Mouse (Mus musculus): ENCODE results near the gene Hook2. TPM values are rescaled to one million over a fixed set of nuclear protein-coding genes. Genes with fewer than 3 reads are reported as not detected.

Hook2 gene
- polyA plus RNA-seq, 1 experiment from 2014 or later, result 5.0 TPM

DNA sequence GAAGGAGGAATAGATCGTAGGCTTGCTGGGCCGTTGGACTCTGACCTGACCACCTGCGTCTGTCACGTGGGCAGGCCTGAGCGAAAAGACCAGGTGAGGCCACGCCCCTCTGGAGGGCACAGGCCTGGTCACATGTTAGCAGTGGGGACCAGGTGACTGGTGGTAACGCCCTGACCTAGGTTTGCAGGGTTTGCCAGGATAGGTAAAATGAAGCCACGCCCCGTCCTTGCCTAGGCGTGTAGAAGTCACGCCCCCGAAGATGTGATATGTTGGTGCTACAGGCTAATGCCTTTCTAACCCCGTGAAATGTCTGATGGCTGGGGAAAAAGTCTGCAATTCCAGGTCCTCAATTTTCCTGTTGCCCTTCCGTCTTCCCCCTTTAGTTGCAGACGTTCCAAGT is 433 bp downstream of the Hook2 start:
- peak overlapping the region; percentile 91 for H3K4me2 ChIP-seq (ENCODE audit: low read length)
- H3K27ac ChIP-seq (replicated peaks in 1 of 2; ENCODE audit: control insufficient read depth in 1 of 2, insufficient read depth in 1 of 2, low read depth in 2 of 2, low read length in 2 of 2), result no peak overlapping the region
- H3K27me3 ChIP-seq (ENCODE audit: control insufficient read depth, insufficient read depth, low read length), result peaks cover 18% of the 10 kb centered on the region
- peak; percentile 55 for ATAC-seq (ENCODE audit: insufficient number of reproducible peaks, insufficient read depth, low FRiP score, low read depth)
- peaks cover 9 to 17% of the 10 kb centered on the region in 2 experiments; a peak in 3 of 4 replicates for H3K4me1 ChIP-seq (ENCODE audit: control insufficient read depth in 2 of 2, insufficient read depth in 2 of 2, low read length in 2 of 2)
- 1% methylated on average over 15 of the region's 15 CpGs for WGBS
- peak overlapping the region; percentile 55 to 59 for H3K4me3 ChIP-seq (ENCODE audit: control insufficient read depth in 1 of 2, insufficient read depth in 1 of 2, low read depth in 1 of 2, low read length in 2 of 2)
- no peaks in the 10 kb centered on the region for H3K36me3 ChIP-seq (ENCODE audit: control insufficient read depth, insufficient read depth, low read length)
- H3K9ac ChIP-seq (ENCODE audit: low read length), result peak overlapping the region; percentile 81
- H3K9me3 ChIP-seq (ENCODE audit: control insufficient read depth, low read length), result no peaks in the 10 kb centered on the region

DNA sequence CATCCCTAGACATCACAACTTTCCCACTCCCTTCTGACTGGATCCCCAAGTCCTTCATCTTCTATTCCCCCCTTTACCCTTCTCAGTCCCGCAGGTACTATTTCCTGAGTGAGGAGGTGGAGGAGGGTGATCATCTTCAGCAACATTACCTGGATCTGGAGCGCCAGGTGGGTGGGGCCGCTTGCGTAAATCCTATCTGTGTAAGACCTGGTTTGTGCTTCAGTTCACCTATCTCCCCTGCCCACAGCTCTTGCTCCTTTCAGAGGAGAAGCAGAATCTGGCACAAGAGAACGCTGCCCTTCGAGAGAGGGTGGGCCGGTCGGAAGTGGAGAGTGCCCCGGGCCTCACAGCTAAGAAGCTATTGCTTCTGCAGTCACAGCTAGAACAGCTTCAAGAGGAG is 4.0 kb downstream of the Hook2 start:
- H3K9ac ChIP-seq (ENCODE audit: low read length), result no peak overlapping the region
- H3K4me3 ChIP-seq (ENCODE audit: control insufficient read depth in 1 of 2, insufficient read depth in 1 of 2, low read depth in 1 of 2, low read length in 2 of 2), result no peak overlapping the region
- no peaks in the 10 kb centered on the region for H3K36me3 ChIP-seq (ENCODE audit: control insufficient read depth, insufficient read depth, low read length)
- WGBS, result 90% methylated on average over 9 of the region's 9 CpGs
- H3K27me3 ChIP-seq (ENCODE audit: control insufficient read depth, insufficient read depth, low read length), result peaks cover 28% of the 10 kb centered on the region
- peaks cover 8 to 10% of the 10 kb centered on the region in 2 experiments; a peak in 3 of 4 replicates for H3K4me1 ChIP-seq (ENCODE audit: control insufficient read depth in 2 of 2, insufficient read depth in 2 of 2, low read length in 2 of 2)
- H3K27ac ChIP-seq (replicated peaks in 1 of 2; ENCODE audit: control insufficient read depth in 1 of 2, insufficient read depth in 1 of 2, low read depth in 2 of 2, low read length in 2 of 2), result no peak overlapping the region
- ATAC-seq (ENCODE audit: insufficient number of reproducible peaks, insufficient read depth, low FRiP score, low read depth), result no peak
- no peak overlapping the region for H3K4me2 ChIP-seq (ENCODE audit: low read length)
- no peaks in the 10 kb centered on the region for H3K9me3 ChIP-seq (ENCODE audit: control insufficient read depth, low read length)

DNA sequence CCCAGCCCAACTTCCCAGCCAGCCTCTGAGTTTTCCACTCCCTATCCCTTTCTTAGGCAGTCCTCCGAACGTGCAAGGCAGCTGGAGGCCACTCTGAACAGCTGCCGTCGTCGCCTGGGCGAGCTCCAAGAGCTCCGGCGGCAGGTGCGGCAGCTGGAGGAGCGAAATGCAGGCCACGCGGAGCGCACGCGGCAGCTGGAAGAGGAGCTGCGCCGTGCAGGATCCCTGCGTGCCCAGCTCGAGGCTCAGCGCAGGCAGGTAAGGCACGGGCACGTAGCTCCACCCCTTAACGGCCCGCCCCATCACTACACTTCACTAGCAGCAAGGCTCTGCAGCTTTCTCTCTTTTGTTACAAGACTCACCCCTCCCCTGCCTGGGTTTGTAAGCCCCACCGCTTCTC is 5.3 kb downstream of the Hook2 start:
- H3K36me3 ChIP-seq (ENCODE audit: control insufficient read depth, insufficient read depth, low read length), result no peaks in the 10 kb centered on the region
- no peak overlapping the region for H3K4me2 ChIP-seq (ENCODE audit: low read length)
- 16% methylated on average over 25 of the region's 25 CpGs for WGBS
- no peak overlapping the region for H3K4me3 ChIP-seq (ENCODE audit: control insufficient read depth in 1 of 2, insufficient read depth in 1 of 2, low read depth in 1 of 2, low read length in 2 of 2)
- H3K27me3 ChIP-seq (ENCODE audit: control insufficient read depth, insufficient read depth, low read length), result peaks cover 28% of the 10 kb centered on the region
- H3K27ac ChIP-seq (replicated peaks in 1 of 2; ENCODE audit: control insufficient read depth in 1 of 2, insufficient read depth in 1 of 2, low read depth in 2 of 2, low read length in 2 of 2), result no peak overlapping the region
- no peak for ATAC-seq (ENCODE audit: insufficient number of reproducible peaks, insufficient read depth, low FRiP score, low read depth)
- H3K4me1 ChIP-seq (ENCODE audit: control insufficient read depth in 2 of 2, insufficient read depth in 2 of 2, low read length in 2 of 2), result peaks cover 6% of the 10 kb centered on the region in 2 experiments; a peak in 3 of 4 replicates
- H3K9me3 ChIP-seq (ENCODE audit: control insufficient read depth, low read length), result no peaks in the 10 kb centered on the region
- no peak overlapping the region for H3K9ac ChIP-seq (ENCODE audit: low read length)

DNA sequence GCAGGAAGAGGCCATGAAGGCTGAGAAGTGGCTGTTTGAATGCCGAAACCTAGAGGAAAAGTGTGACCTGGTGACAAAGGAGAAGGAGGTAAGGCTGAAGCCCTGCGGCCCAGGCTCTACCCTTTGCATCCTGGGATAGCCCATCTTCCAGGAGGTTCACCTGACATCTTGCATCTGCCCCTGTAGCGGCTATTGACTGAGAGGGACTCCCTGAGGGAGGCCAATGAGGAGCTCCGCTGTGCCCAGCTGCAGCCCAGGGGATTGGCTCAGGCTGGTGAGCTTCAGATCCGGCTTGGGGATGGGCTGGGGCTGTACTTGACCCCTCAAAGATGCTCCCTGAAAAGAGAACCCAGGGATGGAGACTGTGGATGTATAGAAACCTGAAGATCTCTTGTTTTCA is 6.6 kb downstream of the Hook2 start:
- Histone ChIP-seq H3K4me2 (ENCODE audit: low read length) (no peak overlapping the region), H3K27me3 (ENCODE audit: control insufficient read depth, insufficient read depth, low read length) (peaks cover 28% of the 10 kb centered on the region), H3K36me3 (ENCODE audit: control insufficient read depth, insufficient read depth, low read length) (no peaks in the 10 kb centered on the region), H3K9me3 (ENCODE audit: control insufficient read depth, low read length) (no peaks in the 10 kb centered on the region), H3K27ac (replicated peaks in 1 of 2; ENCODE audit: control insufficient read depth in 1 of 2, insufficient read depth in 1 of 2, low read depth in 2 of 2, low read length in 2 of 2) (no peak overlapping the region), H3K4me1 (ENCODE audit: control insufficient read depth in 2 of 2, insufficient read depth in 2 of 2, low read length in 2 of 2) (peaks cover 2% of the 10 kb centered on the region in 2 experiments; a peak in 1 of 4 replicates), H3K9ac (ENCODE audit: low read length) (no peak overlapping the region), H3K4me3 (ENCODE audit: control insufficient read depth in 1 of 2, insufficient read depth in 1 of 2, low read depth in 1 of 2, low read length in 2 of 2) (no peak overlapping the region)
- no peak for ATAC-seq (ENCODE audit: insufficient number of reproducible peaks, insufficient read depth, low FRiP score, low read depth)
- WGBS, result 84% methylated on average over 5 of the region's 5 CpGs

DNA sequence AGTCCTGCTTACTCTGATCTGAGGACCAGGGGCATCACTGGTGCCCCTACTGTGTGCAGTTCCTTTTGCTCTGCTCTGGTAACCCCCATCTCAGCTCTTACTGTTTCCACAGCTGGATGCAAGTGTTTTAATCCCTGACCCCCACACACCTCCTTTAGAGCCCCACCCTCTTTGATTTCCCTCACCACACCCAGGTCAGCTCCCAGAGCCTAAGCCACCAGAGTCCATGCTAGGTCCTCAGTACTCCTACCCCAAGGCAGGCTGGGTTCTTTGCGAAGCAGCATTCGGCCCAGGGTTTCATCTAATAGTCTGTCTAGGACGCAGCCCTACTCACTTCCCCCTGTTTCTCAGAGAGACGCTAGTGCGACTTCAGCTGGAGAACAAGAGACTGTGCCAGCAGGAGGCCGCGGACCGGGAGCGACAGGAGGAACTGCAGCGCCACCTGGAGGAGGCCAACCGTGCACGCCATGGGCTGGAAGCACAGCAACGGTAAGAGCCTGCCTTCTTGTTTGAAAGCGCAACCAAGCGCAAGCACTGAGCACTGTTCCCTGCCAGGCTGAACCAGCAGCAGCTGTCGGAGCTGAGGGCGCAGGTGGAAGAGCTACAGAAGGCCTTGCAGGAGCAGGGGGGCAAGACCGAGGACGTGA is 7.4 kb downstream of the Hook2 start:
- H3K9ac ChIP-seq (ENCODE audit: low read length), result peak overlapping the region; percentile 34; the same call in 1 of the 2 replicates
- WGBS, result 5% methylated on average over 19 of the region's 19 CpGs
- no peak overlapping the region for H3K27ac ChIP-seq (replicated peaks in 1 of 2; ENCODE audit: control insufficient read depth in 1 of 2, insufficient read depth in 1 of 2, low read depth in 2 of 2, low read length in 2 of 2)
- H3K27me3 ChIP-seq (ENCODE audit: control insufficient read depth, insufficient read depth, low read length), result peaks cover 28% of the 10 kb centered on the region
- H3K4me3 ChIP-seq (ENCODE audit: control insufficient read depth in 1 of 2, insufficient read depth in 1 of 2, low read depth in 1 of 2, low read length in 2 of 2), result no peak overlapping the region
- ATAC-seq (ENCODE audit: insufficient number of reproducible peaks, insufficient read depth, low FRiP score, low read depth), result peak; percentile 67
- no peaks in the 10 kb centered on the region for H3K9me3 ChIP-seq (ENCODE audit: control insufficient read depth, low read length)
- H3K4me1 ChIP-seq (ENCODE audit: control insufficient read depth in 2 of 2, insufficient read depth in 2 of 2, low read length in 2 of 2), result peaks cover 2% of the 10 kb centered on the region in 2 experiments; a peak in 1 of 4 replicates
- H3K4me2 ChIP-seq (ENCODE audit: low read length), result peak overlapping the region; percentile 39
- no peaks in the 10 kb centered on the region for H3K36me3 ChIP-seq (ENCODE audit: control insufficient read depth, insufficient read depth, low read length)

DNA sequence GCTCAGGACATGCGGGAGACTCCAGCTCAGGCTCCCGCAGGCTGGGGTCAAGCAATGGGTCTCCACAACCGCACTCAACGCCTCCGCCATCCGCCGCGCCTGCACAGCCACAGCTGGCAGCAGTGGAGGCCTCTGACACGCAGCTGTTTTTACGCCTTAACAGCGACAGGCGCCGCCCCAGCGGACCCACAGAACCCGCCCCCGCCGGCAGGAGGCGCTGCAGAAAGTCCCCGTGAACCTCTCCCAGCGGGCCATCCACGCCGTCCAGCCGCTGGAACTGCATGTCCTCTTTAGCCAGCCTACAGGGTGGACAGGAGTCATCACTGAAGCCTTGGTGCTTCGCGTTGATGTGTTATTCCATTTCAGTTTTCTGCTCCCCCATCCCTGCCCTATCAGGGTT is 17.3 kb downstream of the Hook2 start:
- ATAC-seq (ENCODE audit: insufficient number of reproducible peaks, insufficient read depth, low FRiP score, low read depth), result no peak

DNA sequence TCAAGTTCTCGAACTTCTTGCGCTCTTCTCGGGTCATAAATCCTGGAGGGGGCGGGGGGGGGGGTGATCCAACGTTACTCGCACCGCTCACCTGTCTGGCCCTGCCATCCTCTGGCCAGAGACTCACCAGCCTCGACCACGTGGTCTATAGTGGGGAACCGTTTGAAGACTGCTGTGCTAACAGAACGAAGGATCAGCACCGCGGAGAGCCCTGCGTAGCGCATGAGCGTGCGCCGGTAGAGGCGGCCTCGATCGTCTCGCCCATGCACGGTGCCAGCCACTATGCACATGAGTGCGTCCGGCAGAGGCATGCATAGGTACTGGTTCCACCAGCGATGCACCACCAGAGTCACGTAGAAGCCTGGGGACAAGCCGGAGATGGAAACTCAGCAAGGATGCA is 20.8 kb downstream of the Hook2 start:
- WGBS, result 11% methylated on average over 28 of the region's 28 CpGs
- peaks cover 75% of the 10 kb centered on the region for H3K27me3 ChIP-seq (ENCODE audit: control insufficient read depth, insufficient read depth, low read length)
- no peak for ATAC-seq (ENCODE audit: insufficient number of reproducible peaks, insufficient read depth, low FRiP score, low read depth)

More for the DNA sequence above, 17.3 kb downstream of the Hook2 start:
- Histone ChIP-seq H3K9ac (ENCODE audit: low read length) (no peak overlapping the region), H3K27me3 (ENCODE audit: control insufficient read depth, insufficient read depth, low read length) (peaks cover 57% of the 10 kb centered on the region), H3K27ac (replicated peaks in 1 of 2; ENCODE audit: control insufficient read depth in 1 of 2, insufficient read depth in 1 of 2, low read depth in 2 of 2, low read length in 2 of 2) (no peak overlapping the region), H3K4me3 (ENCODE audit: control insufficient read depth in 1 of 2, insufficient read depth in 1 of 2, low read depth in 1 of 2, low read length in 2 of 2) (no peak overlapping the region), H3K4me1 (ENCODE audit: control insufficient read depth in 2 of 2, insufficient read depth in 2 of 2, low read length in 2 of 2) (no peaks in the 10 kb centered on the region), H3K4me2 (ENCODE audit: low read length) (no peak overlapping the region), H3K36me3 (ENCODE audit: control insufficient read depth, insufficient read depth, low read length) (no peaks in the 10 kb centered on the region), H3K9me3 (ENCODE audit: control insufficient read depth, low read length) (no peaks in the 10 kb centered on the region)
- WGBS, result 10% methylated on average over 25 of the region's 25 CpGs

More for the DNA sequence above, 20.8 kb downstream of the Hook2 start:
- Histone ChIP-seq H3K4me3 (ENCODE audit: control insufficient read depth in 1 of 2, insufficient read depth in 1 of 2, low read depth in 1 of 2, low read length in 2 of 2) (no peak overlapping the region), H3K4me2 (ENCODE audit: low read length) (no peak overlapping the region), H3K27ac (replicated peaks in 1 of 2; ENCODE audit: control insufficient read depth in 1 of 2, insufficient read depth in 1 of 2, low read depth in 2 of 2, low read length in 2 of 2) (no peak overlapping the region), H3K9me3 (ENCODE audit: control insufficient read depth, low read length) (no peaks in the 10 kb centered on the region), H3K9ac (ENCODE audit: low read length) (no peak overlapping the region), H3K4me1 (ENCODE audit: control insufficient read depth in 2 of 2, insufficient read depth in 2 of 2, low read length in 2 of 2) (0 out of 4 replicates have a peak, but pooled peaks cover 0 to 3% of the 10 kb centered on the region in 2 experiments), H3K36me3 (ENCODE audit: control insufficient read depth, insufficient read depth, low read length) (no peaks in the 10 kb centered on the region)

Measured in heart, embryonic 14.5 days (tissue).